Mouse (Mus musculus) ZHBTc4 (cell line): ENCODE results near the gene Tex37.

ENCODE experiments used
- DNase-seq: peaks from one replicate; pipeline ENCODE4 v3.0.0-alpha.2; 2011; ENCODE audit warnings: low read depth, low spot score

Gene Tex37

GRCm38 (mm10) chr6:70918827-70919226 is at the start of gene Tex37:
Gene Tex37 (minus strand): TSS chr6:70918927.
- no peak for DNase-seq

GRCm38 (mm10) chr6:70968291-70968690 is 49.6 kb upstream of the Tex37 start:
- no peak for DNase-seq

GRCm38 (mm10) chr6:70967422-70967821 is 48.7 kb upstream of the Tex37 start:
- DNase-seq: peak; percentile 60

- DNase-seq: peak; percentile 67
Observed at GRCm38 (mm10) chr6:70965694-70966093, 47.0 kb upstream of the Tex37 start.

GRCm38 (mm10) chr6:70964116-70964830 is 45.5 kb upstream of the Tex37 start:
- DNase-seq: peak; percentile 97

GRCm38 (mm10) chr6:70957341-70957940 is 38.7 kb upstream of the Tex37 start:
- no peak for DNase-seq

- peak; percentile 53 for DNase-seq
Observed at GRCm38 (mm10) chr6:70956936-70957335, 38.2 kb upstream of the Tex37 start.

GRCm38 (mm10) chr6:70956285-70956912 is 37.7 kb upstream of the Tex37 start, which contains the start of gene Foxi3:
Gene Foxi3 (plus strand): TSS chr6:70956531.
- peak; percentile 90 for DNase-seq

- DNase-seq: no peak
Observed at GRCm38 (mm10) chr6:70955841-70956240, 37.1 kb upstream of the Tex37 start.

GRCm38 (mm10) chr6:70955291-70955800 is 36.6 kb upstream of the Tex37 start:
- DNase-seq: no peak

GRCm38 (mm10) chr6:70954040-70954439 is 35.3 kb upstream of the Tex37 start:
- peak; percentile 44 for DNase-seq

- DNase-seq: no peak
Observed at GRCm38 (mm10) chr6:70953274-70953673, 34.5 kb upstream of the Tex37 start.

GRCm38 (mm10) chr6:70931801-70932200 is 13.1 kb upstream of the Tex37 start:
- DNase-seq: peak; percentile 51

- DNase-seq: peak; percentile 75
Observed at GRCm38 (mm10) chr6:70921274-70922074, 2.7 kb upstream of the Tex37 start.

GRCm38 (mm10) chr6:70912396-70912765 is 6.3 kb downstream of the Tex37 start:
- DNase-seq: no peak

- DNase-seq: peak; percentile 43
Observed at GRCm38 (mm10) chr6:70911668-70912395, 6.9 kb downstream of the Tex37 start.

GRCm38 (mm10) chr6:70910285-70910684 is 8.4 kb downstream of the Tex37 start:
- no peak for DNase-seq

GRCm38 (mm10) chr6:70909572-70909971 is 9.2 kb downstream of the Tex37 start:
- DNase-seq: no peak

- DNase-seq: no peak
Observed at GRCm38 (mm10) chr6:70903689-70904088, 15.0 kb downstream of the Tex37 start.

- no peak for DNase-seq
Observed at GRCm38 (mm10) chr6:70899594-70900003, 19.1 kb downstream of the Tex37 start.

GRCm38 (mm10) chr6:70898166-70898565 is 20.6 kb downstream of the Tex37 start:
- DNase-seq: peak; percentile 47
